Mouse (Mus musculus) midbrain, embryonic 14.5 days (tissue): ENCODE measurements around the gene Zfp398. TPM values are rescaled to one million over a fixed set of nuclear protein-coding genes. Genes with fewer than 3 reads are reported as not detected.

Experiments
- ATAC-seq: fragments of 200-750 bp; cut with Nextera tagmentation; 2 replicates; pipeline ENCODE4 v1.8.0; 2017; ENCODE audit warnings: moderate number of reproducible peaks, moderate library complexity; ENCODE audit not compliant: low FRiP score, low TSS enrichment
- DNase-seq: peaks from one replicate; pipeline ENCODE4 v3.0.0-alpha.2; 2015
- H3K27ac ChIP-seq: fragments of 300-500 bp; sonication (generic); replicated peaks from 2 replicates; pipeline ENCODE4 v1.5.1; 2014; ENCODE audit warnings: mild to moderate bottlenecking, low read depth, low read length, moderate library complexity
- H3K27me3 ChIP-seq: fragments of 300-500 bp; sonication (generic); 2 replicates; pipeline ENCODE4 v1.6.1; 2014; ENCODE audit warnings: low read length, control low read depth, mixed read lengths; ENCODE audit not compliant: control insufficient read depth, insufficient read depth
- H3K36me3 ChIP-seq: fragments of 300-500 bp; sonication (generic); 2 replicates; pipeline ENCODE4 v1.6.1; 2014; ENCODE audit warnings: low read length, control low read depth; ENCODE audit not compliant: control insufficient read depth, insufficient read depth
- H3K4me1 ChIP-seq: fragments of 300-500 bp; sonication (generic); 2 replicates; pipeline ENCODE4 v1.6.1; 2014; ENCODE audit warnings: mild to moderate bottlenecking, antibody characterized with exemption, low read length, control low read depth; ENCODE audit not compliant: control insufficient read depth, insufficient read depth
- H3K4me2 ChIP-seq: fragments of 300-500 bp; sonication (generic); 2 replicates; pipeline ENCODE4 v1.6.1; 2014; ENCODE audit warnings: mild to moderate bottlenecking, low read length, moderate library complexity
- H3K4me3 ChIP-seq: fragments of 300-500 bp; sonication (generic); replicated peaks from 2 replicates; pipeline ENCODE4 v1.5.1; 2014; ENCODE audit warnings: low read depth, low read length
- H3K9ac ChIP-seq: fragments of 300-500 bp; sonication (generic); replicated peaks from 2 replicates; pipeline ENCODE4 v1.6.1; 2014; ENCODE audit warnings: mild to moderate bottlenecking, low read length, moderate library complexity
- H3K9me3 ChIP-seq: fragments of 300-500 bp; sonication (generic); 2 replicates; pipeline ENCODE4 v1.6.1; 2016; ENCODE audit warnings: low read length, control low read depth, mixed read lengths; ENCODE audit not compliant: control insufficient read depth
- WGBS: fragments of 180-500 bp; shearing (Covaris S2); extraction: QIAGEN DNeasy Blood & Tissue Kit; methylation state at CpG from one replicate; pipeline ENCODE4 v1.1.7; 2014; 5-methylcytosine and 5-hydroxymethylcytosine counted together
- microRNA counts: library from miRNA; unstranded; fragments of <30 nt; microRNA quantifications from one replicate; lab custom pipeline; 2016
- microRNA-seq: library from miRNA; unstranded; fragments of <30 nt; microRNA quantifications from one replicate; pipeline ENCODE4, GENCODE M21; 2016
- polyA plus RNA-seq: library from polyadenylated mRNA; unstranded; fragments of >200 nt; fragmentation: Nextera tagmentation; extraction: Ambion mirVana; gene quantifications from 2 replicates; pipeline ENCODE4 v1.2.1, GENCODE M21; 2014

The Zfp398 gene
- polyA plus RNA-seq, 1 experiment from 2014 or later, result 20.4 TPM

- 77% methylated on average over 3 of the region's 3 CpGs for WGBS
- no peak overlapping the region for H3K9ac ChIP-seq
- no peaks in the 10 kb centered on the region for H3K9me3 ChIP-seq
- H3K27ac ChIP-seq, result no peak overlapping the region
- H3K27me3 ChIP-seq, result no peaks in the 10 kb centered on the region
- no peak overlapping the region for H3K4me3 ChIP-seq
- H3K4me1 ChIP-seq, result peaks cover 11% of the 10 kb centered on the region
- ATAC-seq (no peak), DNase-seq (no peak)
- no peaks in the 10 kb centered on the region for H3K36me3 ChIP-seq
- H3K4me2 ChIP-seq, result no peak overlapping the region
Observed at GRCm38 (mm10) chr6:47918768-47919274, 83.4 kb downstream of the Zfp398 start.

- Histone ChIP-seq H3K27me3 (no peaks in the 10 kb centered on the region), H3K9ac (peak overlapping the region; percentile 71; the same call in 1 of the 2 replicates), H3K27ac (peak overlapping the region; percentile 93), H3K36me3 (no peaks in the 10 kb centered on the region), H3K4me3 (peak overlapping the region; percentile 79), H3K4me2 (peak overlapping the region; percentile 69), H3K9me3 (no peaks in the 10 kb centered on the region), H3K4me1 (peaks cover 11% of the 10 kb centered on the region)
- 26% methylated on average over 11 of the region's 11 CpGs for WGBS
- peak; percentile 15; the same call in 1 of the 2 replicates for ATAC-seq
- no peak for DNase-seq
Observed at GRCm38 (mm10) chr6:47919646-47920446, 84.4 kb downstream of the Zfp398 start.

- DNase-seq (peak; percentile 95), ATAC-seq (peak; percentile 96)
- no peaks in the 10 kb centered on the region for H3K9me3 ChIP-seq
- peak within 1 kb of the TSS; percentile 79 for H3K4me3 ChIP-seq
- peaks cover 11% of the 10 kb centered on the region for H3K4me1 ChIP-seq
- under 1% methylated on average over 67 of the region's 67 CpGs for WGBS
- H3K27ac ChIP-seq, result peak within 1 kb of the TSS; percentile 93
- H3K4me2 ChIP-seq, result peak within 1 kb of the TSS; percentile 69
- H3K27me3 ChIP-seq, result no peaks in the 10 kb centered on the region
- H3K36me3 ChIP-seq, result no peaks in the 10 kb centered on the region
- H3K9ac ChIP-seq, result peak within 1 kb of the TSS; percentile 71
Observed at GRCm38 (mm10) chr6:47920447-47921340, 85.2 kb downstream of the Zfp398 start, which contains the start of gene Zfp212. Gene Zfp212 (plus strand): TSS chr6:47920476.

MicroRNA genes within 50 kb of the gene (microRNA counts, 519-probe panel; counts per million panel counts)
- not detected for microRNA mmu-miR-704 (lab: Ali Mortazavi, UCI)

Small RNAs within 50 kb of the gene (microRNA-seq; reads per million reads assigned to microRNA genes)
- not detected for gene Mir704

Other genes starting within 250 kb of the Zfp398 start
- gene Ezh2, start 240.3 kb upstream of the Zfp398 start, polyA plus RNA-seq, result 79.0 and 91.9 TPM in 2 replicates
- gene Pdia4, start 22.2 kb upstream of the Zfp398 start, polyA plus RNA-seq, result 107 and 148 TPM in 2 replicates
- 15.0 and 16.0 TPM in 2 replicates for gene Zfp786, start 4.8 kb upstream of the Zfp398 start, polyA plus RNA-seq
- gene Zfp282, start 41.5 kb downstream of the Zfp398 start, polyA plus RNA-seq, result 18.4 and 19.7 TPM in 2 replicates
- gene Zfp212, start 84.8 kb downstream of the Zfp398 start, polyA plus RNA-seq, result 11.7 and 16.4 TPM in 2 replicates
- gene Zfp956, start 117.7 kb downstream of the Zfp398 start, polyA plus RNA-seq, result 14.0 and 17.9 TPM in 2 replicates
- gene Zfp777, start 213.2 kb downstream of the Zfp398 start, polyA plus RNA-seq, result 10.1 and 11.0 TPM in 2 replicates